Mouse (Mus musculus) intestine, embryonic 16.5 days (tissue): ENCODE measurements around the gene Hephl1. TPM values are rescaled to one million over a fixed set of nuclear protein-coding genes. Genes with fewer than 3 reads are reported as not detected.

ENCODE experiments used
- ATAC-seq: fragments of 200-750 bp; cut with Nextera tagmentation; 2 replicates; pipeline ENCODE4 v1.8.0; 2017; ENCODE audit warnings: moderate TSS enrichment, moderate library complexity
- H3K27ac ChIP-seq: fragments of 300-500 bp; sonication (generic); 2 replicates; pipeline ENCODE4 v1.5.1; 2014; ENCODE audit warnings: mild to moderate bottlenecking, low read length
- H3K27me3 ChIP-seq: fragments of 300-500 bp; sonication (generic); replicated peaks from 2 replicates; pipeline ENCODE4 v1.6.1; 2014; ENCODE audit warnings: low read length, control low read depth, mixed read lengths; ENCODE audit not compliant: control insufficient read depth, insufficient read depth
- H3K36me3 ChIP-seq: fragments of 300-500 bp; sonication (generic); 2 replicates; pipeline ENCODE4 v1.6.1; 2014; ENCODE audit warnings: low read length, control low read depth; ENCODE audit not compliant: control insufficient read depth, insufficient read depth
- H3K4me1 ChIP-seq: fragments of 300-500 bp; sonication (generic); 2 replicates; pipeline ENCODE4 v1.6.1; 2014; ENCODE audit warnings: low read length, control low read depth, mixed read lengths; ENCODE audit not compliant: control insufficient read depth, insufficient read depth
- H3K4me2 ChIP-seq: fragments of 300-500 bp; sonication (generic); 2 replicates; pipeline ENCODE4 v1.6.1; 2014; ENCODE audit warnings: low read depth, low read length, control low read depth
- H3K4me3 ChIP-seq: fragments of 300-500 bp; sonication (generic); 2 replicates; pipeline ENCODE4 v1.5.1; 2014; ENCODE audit warnings: mild to moderate bottlenecking, low read length
- H3K9ac ChIP-seq: fragments of 300-500 bp; sonication (generic); 2 replicates; pipeline ENCODE4 v1.6.1; 2014; ENCODE audit warnings: low read depth, low read length
- H3K9me3 ChIP-seq: fragments of 300-500 bp; sonication (generic); 2 replicates; pipeline ENCODE4 v1.6.1; 2016; ENCODE audit warnings: low read length, control low read depth; ENCODE audit not compliant: control insufficient read depth
- WGBS: fragments of 180-500 bp; shearing (Covaris S2); extraction: QIAGEN DNeasy Blood & Tissue Kit; methylation state at CpG from one replicate; pipeline ENCODE4 v1.1.7; 2014; 5-methylcytosine and 5-hydroxymethylcytosine counted together
- polyA plus RNA-seq: library from polyadenylated mRNA; unstranded; fragments of >200 nt; fragmentation: Nextera tagmentation; extraction: Ambion mirVana; gene quantifications from 2 replicates; pipeline ENCODE4 v1.2.1, GENCODE M21; 2015

Gene Hephl1
- polyA plus RNA-seq, 1 experiment from 2014 or later: not detected

GRCm38 (mm10) chr9:15004298-15004685, 107.6 kb downstream of the Hephl1 start:
- H3K4me2 ChIP-seq: no peak overlapping the region
- no peaks in the 10 kb centered on the region for H3K27me3 ChIP-seq
- WGBS: 60% methylated on average over 9 of the region's 9 CpGs
- H3K9me3 ChIP-seq: no peaks in the 10 kb centered on the region
- no peak overlapping the region for H3K27ac ChIP-seq
- H3K36me3 ChIP-seq: no peaks in the 10 kb centered on the region
- no peak overlapping the region for H3K9ac ChIP-seq
- no peak overlapping the region for H3K4me3 ChIP-seq
- no peaks in the 10 kb centered on the region for H3K4me1 ChIP-seq
- ATAC-seq: no peak

DNA sequence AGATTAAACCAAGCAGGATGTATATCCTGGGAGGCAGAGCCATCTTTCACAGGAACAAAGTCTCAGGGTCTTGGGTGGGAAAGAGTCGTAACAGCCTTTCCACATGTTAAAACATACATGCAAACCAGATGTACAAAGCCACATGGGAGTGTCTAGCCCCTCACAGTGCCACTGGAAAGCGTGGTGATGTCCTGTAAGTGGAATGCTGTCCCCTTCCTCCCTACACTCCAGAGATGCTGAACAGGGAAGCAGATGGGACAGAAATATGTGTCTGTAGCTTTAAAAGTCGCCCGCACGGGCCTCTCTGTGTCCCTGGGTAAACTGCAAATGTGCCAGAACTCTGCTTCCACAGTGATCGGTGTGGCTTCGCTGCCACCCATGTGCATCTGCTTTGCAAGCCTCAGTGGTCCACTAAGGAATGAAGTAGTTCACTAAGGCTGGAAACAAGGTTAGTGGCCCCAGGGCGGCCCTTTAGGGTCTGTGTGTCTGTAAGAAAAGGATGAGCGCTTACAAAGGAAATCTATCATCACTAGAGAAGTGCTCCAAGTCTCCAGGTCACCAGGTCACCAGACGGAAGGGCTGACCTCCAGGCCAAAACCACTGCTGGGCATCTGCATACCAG, 108.1 kb downstream of the Hephl1 start:
- no peak overlapping the region for H3K4me3 ChIP-seq
- no peaks in the 10 kb centered on the region for H3K9me3 ChIP-seq
- H3K9ac ChIP-seq: no peak overlapping the region
- no peak overlapping the region for H3K4me2 ChIP-seq
- H3K36me3 ChIP-seq: no peaks in the 10 kb centered on the region
- no peaks in the 10 kb centered on the region for H3K27me3 ChIP-seq
- ATAC-seq: no peak
- H3K27ac ChIP-seq: no peak overlapping the region
- 50% methylated on average over 10 of the region's 10 CpGs for WGBS
- H3K4me1 ChIP-seq: no peaks in the 10 kb centered on the region

GRCm38 (mm10) chr9:15002995-15003613, 108.8 kb downstream of the Hephl1 start:
- H3K27me3 ChIP-seq: no peaks in the 10 kb centered on the region
- no peak for ATAC-seq
- H3K27ac ChIP-seq: no peak overlapping the region
- H3K4me2 ChIP-seq: no peak overlapping the region
- H3K9me3 ChIP-seq: no peaks in the 10 kb centered on the region
- H3K36me3 ChIP-seq: no peaks in the 10 kb centered on the region
- no peak overlapping the region for H3K4me3 ChIP-seq
- WGBS: 53% methylated on average over 6 of the region's 6 CpGs
- H3K4me1 ChIP-seq: no peaks in the 10 kb centered on the region
- H3K9ac ChIP-seq: no peak overlapping the region

Other genes starting within 250 kb of the Hephl1 start
- not detected in 2 replicates for gene Izumo1r, start 208.2 kb downstream of the Hephl1 start, polyA plus RNA-seq
- 27.8 and 30.3 TPM in 2 replicates for gene Panx1, start 66.6 kb downstream of the Hephl1 start, polyA plus RNA-seq
- 7.7 and 9.2 TPM in 2 replicates for gene Vstm5, start 126.9 kb upstream of the Hephl1 start, polyA plus RNA-seq
- 26.6 and 27.4 TPM in 2 replicates for gene Med17, start 167.8 kb upstream of the Hephl1 start, polyA plus RNA-seq
- 53.0 and 56.9 TPM in 2 replicates for gene Taf1d, start 194.1 kb upstream of the Hephl1 start, polyA plus RNA-seq
- gene 4931406C07Rik, start 194.3 kb upstream of the Hephl1 start, polyA plus RNA-seq: 8.5 and 9.3 TPM in 2 replicates
- 8.0 and 9.6 TPM in 2 replicates for gene Cep295, start 245.7 kb upstream of the Hephl1 start, polyA plus RNA-seq